In the genomic region with DNA sequence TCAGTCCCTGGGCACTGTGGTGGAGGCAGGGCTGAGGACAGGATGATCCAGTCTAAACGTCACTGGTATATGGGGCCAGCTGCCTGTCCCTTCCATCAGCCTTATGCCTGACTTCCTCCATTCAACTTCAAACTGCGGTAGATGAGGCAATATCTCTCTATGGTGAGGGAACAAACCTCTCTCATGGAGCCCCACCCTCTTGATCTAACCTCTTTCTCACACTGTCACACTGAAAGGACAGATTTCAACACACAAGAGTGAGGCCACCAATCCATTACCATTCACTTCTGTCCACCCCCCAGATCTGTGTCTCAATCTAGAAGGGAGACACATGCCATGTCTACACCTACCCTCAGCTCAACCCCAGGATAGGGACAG, we compare ENCODE assay signal across 19 mouse cellular contexts.
A peak's percentile ranks its signal among the peaks of the same experiment; 100 is the strongest.
DNase-seq lines count a peak whose midpoint lies in the region; ATAC-seq lines count a peak whose summit lies in the region.
"Had no signal": no experiment of that assay in that cellular context is flagged by ENCODE, and none has a peak within 500 bp of the region (broad histone marks: within the 10 kb centered on the region; RNA-seq: fewer than 3 reads in every experiment).

No protein-coding gene starts in this region.

- peak; percentile 10 for DNase-seq in lung, postnatal 25 days (ENCODE audit: low spot score)
- DNase-seq in lung, postnatal 10 days: no peak
- DNase-seq in Muller cell, postnatal 12 days (ENCODE audit: inconsistent ontology term): peak; percentile 84
- no peak for DNase-seq in layer of hippocampus, postnatal 14 days (ENCODE audit: low spot score in 2 of 2)
- no peak for DNase-seq in left cerebral cortex, postnatal 10 days (ENCODE audit: extremely low spot score in 1 of 2, low spot score in 2 of 2)
- DNase-seq: adrenal gland, adult 8-10 months; cerebellum, adult 8-10 months; cerebellum, postnatal 36 days; embryo, embryonic 11 days; gastrocnemius, adult 2 months; gastrocnemius, postnatal 36 days; heart, adult 2 months; kidney, adult 11 months; lung, adult 18-20 months had no signal

- intact Hi-C loops in left cerebral cortex, postnatal 10 days (cut with DNase I): no loop called here

- peak; percentile 89 for ATAC-seq in common myeloid progenitor, adult 5-6 weeks (replicated peaks; ENCODE audit: low read depth, poor library complexity, severe bottlenecking)
- peak; percentile 96 for ATAC-seq in monocyte, adult 5-6 weeks (replicated peaks; ENCODE audit: insufficient number of reproducible peaks, low FRiP score, low TSS enrichment, poor library complexity, severe bottlenecking)
- ATAC-seq: forebrain, embryonic 14.5 days; inflammation-experienced regulatory T-cells, adult 6 months; midbrain, embryonic 15.5 days had no signal

Comparison
In these comparisons a context has a peak if more than half of its experiments do, and no peak if none do; other contexts are left out.
1. DNase-seq: peak in lung, postnatal 25 days (single experiment) and Muller cell, postnatal 12 days (single experiment); none in lung, postnatal 10 days (single experiment), layer of hippocampus, postnatal 14 days (0 of 2) and left cerebral cortex, postnatal 10 days (0 of 2).